Mouse (Mus musculus) embryo, embryonic 11 days (tissue): ENCODE measurements around the gene Tada1.

Experiments used
- DNase-seq: peaks from one replicate; pipeline ENCODE4 v3.0.0-alpha.2; 2015

The Tada1 gene

DNA sequence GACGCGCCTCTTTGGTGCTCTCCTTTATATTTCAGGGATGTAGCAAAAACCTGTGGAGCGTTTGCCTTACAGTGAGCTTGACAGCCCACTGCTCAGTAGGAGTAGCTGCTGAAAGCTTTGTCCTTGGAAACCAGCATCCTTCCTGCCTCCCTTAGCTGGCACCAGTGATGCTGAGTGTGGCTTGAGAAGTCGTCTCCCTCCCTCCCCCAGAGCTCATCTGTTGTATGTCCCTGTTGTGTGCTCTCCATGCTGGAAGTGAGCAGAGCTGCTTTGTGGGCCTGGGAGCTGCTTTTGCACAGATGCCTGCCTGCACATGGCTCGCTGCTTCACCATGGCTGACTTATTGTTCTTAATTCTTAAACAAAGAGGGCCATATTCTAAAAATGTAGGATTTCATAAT is 6.5 kb downstream of the Tada1 start:
- no peak for DNase-seq

DNA sequence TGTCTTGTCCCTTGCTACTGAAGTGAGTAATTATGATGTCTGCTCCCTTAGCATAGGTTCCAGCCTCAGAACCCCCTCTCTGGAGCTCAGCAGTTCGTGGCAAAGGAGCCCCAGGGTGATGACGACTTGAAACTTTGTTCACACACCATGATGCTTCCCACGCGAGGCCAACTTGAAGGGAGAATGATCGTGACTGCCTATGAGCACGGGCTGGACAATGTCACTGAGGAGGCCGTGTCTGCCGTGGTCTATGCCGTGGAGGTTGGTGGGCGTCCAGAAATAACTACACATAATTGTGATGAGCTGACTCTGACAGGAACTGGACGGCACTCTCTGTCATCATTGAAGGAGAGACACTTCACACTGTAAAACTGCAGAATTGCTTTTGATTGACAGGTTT is 9.6 kb downstream of the Tada1 start:
- no peak for DNase-seq

DNA sequence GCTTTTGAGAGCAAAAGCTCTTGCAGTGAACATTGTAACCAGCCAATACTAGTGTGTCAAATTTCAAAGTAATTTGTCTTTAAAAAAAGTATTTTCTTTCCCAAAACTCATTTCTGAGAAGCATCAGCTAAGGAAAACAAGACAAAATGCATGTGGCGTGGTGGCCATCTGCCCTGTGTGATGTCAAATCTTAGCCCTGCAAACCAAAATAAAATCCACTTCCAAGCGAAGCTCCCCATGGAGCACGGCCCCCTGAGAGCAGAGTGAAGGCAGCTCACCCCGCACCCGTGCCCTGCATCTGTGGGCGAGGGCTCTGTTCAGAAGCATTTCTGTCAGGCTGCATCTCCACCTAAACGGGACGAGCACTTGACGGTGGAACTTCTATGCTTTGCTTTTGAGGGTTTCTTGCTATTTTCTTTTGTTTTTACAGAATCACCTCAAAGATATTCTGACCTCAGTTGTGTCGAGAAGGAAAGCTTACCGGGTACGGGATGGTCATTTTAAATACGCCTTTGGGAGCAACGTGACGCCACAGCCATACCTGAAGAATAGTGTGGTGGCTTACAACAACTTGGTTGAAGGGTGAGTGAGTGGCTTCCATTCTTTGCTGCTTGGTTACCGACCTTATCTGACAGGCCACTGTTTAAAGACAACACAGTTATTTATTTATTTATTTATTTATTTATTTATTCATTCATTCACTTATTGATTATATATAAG is 10.7 kb downstream of the Tada1 start:
- no peak for DNase-seq

DNA sequence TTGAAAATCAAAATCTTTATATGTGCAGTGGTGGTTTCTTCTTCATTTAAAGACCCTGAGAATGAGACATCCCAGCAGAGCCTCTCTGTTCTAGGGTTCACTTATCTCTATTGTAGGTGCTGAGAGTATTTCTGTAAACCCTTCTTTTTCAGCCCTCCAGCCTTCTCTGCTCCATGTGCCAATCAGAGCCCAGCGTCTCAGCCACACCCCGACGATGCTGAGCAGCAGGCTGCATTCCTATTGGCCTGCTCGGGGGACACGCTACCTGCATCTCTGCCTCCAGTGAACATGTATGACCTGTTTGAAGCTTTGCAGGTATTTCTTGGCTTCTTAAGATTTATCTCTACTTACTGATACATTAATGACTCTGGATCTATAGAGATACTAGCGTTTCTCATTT is 12.8 kb downstream of the Tada1 start:
- DNase-seq: no peak

DNA sequence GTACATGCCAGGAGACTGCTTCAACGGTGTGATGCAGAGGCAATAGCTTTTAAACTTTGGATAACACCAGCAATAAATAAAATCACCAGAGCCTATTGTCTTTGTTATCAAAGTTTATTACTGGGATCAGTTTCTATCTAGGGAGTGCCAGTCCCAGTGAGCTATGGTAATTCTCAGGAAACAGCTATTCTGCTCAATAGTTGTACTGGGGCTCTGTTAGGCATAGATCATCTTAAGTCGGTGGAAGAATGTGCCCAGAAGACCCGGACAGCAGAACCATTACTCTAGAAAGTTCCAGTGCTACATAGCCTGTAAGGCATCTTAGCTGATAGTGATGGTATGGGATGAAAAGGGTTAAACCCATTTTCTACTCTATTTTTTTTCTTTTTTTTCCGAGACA is 15.9 kb downstream of the Tada1 start:
- DNase-seq: no peak

DNA sequence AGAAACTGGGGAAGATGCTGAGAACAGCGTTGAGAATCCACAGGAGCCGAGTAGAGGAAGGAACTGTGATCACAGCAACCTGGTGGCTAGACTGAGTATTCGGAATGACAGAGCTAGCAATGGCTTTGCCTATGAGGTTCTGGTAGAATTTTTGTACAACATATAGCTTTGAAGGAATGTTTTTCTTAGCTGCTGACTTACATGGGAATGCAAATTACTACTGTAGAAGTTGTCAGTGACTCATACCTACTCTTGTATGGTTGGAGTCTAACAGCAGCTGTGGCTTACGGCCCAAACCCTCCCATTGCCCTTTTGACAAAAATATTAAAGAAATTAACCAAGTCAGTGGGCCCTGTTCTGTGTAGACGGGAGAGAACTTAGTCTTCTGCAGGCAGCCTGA is 16.8 kb downstream of the Tada1 start:
- DNase-seq: no peak

DNA sequence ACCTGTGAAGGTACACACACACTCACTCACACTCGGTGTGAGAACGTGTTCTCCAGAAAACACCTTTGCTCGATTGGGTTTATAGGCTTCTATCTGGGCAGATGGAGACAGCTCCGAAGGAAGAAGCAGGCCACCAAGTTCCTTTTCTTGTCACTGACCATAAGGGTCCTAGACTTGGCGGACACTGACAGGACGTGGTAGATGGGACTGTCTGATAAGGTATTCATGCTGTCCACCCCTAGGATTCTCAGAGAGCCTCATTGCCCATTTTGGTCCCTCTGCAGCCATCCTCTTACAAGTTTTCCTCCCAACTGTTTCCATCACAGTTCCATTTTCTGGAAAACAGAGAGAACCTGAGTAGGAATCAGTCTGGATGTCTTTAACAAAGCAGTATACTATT is 17.5 kb downstream of the Tada1 start:
- no peak for DNase-seq

DNA sequence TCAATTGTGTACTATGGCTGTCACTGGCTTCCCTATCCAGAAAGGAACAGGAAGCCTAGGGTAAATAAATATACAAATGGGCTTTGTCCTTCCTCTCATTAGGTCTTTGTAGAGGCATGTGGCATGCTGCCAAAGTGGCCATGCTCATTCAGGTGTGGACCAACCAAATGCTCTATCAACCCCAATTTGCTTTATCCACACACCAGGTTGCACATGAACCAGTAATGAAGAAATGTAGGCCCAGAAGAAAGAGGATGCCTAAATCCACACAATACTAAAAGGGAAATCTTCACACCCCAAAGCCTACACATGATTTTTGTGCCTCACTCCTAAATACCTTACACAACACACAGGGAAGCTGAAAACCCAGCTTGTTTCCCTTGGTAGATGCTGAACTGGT is 22.6 kb downstream of the Tada1 start:
- no peak for DNase-seq

DNA sequence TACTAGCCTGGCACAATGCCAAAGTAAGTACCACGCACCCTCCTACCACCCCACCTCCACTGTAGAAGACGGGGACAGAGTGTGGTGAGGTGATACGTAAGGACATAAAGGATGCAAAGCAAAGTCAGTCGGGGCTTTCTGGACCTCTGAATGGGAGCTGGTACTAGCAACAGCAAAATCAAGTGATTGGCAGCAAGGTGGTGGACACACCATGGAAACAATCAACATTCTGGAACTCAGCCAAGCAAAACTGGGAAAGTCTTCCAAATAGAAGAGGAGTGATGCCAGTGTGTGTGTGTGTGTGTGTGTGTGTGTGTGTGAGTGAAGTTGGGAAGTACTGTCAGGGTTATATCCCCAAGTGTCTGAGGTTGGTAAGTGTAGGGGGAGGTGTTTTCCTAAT is 23.1 kb downstream of the Tada1 start:
- no peak for DNase-seq

DNA sequence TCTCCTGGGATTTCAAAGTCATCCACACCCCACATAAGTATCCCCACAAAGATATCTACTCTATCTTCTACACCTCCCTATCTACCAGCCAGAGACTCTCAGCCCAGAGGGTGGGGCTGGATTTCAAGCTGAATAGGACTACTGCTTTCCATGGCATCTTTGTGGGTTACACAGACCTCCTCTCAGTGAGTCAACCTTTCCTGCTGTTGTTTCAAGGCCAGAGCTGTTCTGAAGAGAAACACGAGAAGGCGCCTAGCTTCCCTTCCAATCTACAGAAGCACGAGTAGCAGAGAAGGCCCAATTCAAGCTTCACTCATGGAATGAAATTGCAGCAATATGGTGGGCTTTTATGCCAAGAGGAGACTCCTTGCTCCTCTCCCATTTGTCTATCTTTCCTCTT is 24.9 kb downstream of the Tada1 start:
- DNase-seq: no peak

DNA sequence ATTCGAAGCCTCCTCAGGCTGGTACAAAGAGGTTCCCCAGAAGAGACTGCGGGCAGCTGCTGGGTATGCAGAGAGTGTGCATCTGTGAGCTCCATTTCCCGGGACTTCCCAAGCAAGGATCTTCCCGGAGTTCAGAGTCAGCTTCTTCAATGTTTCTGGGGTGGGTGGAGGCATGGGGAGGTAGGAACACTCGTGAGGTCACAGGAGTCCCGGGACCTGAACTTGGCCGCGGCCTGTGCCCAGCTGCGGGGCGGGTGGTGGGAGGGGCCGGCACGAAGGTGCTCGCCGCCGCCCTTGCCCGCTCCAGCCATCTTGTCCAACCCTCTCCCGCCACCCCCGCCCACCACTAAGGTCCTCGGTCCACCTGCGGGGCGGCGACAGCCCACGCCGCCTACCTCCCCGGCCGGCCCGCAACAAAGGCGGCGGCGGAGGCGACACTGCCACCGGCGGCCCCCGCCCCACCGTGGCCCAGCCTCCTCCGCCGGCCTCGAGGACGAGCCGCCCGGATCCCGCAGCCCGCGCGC is 30.3 kb downstream of the Tada1 start:
- peak; percentile 60 for DNase-seq

DNA sequence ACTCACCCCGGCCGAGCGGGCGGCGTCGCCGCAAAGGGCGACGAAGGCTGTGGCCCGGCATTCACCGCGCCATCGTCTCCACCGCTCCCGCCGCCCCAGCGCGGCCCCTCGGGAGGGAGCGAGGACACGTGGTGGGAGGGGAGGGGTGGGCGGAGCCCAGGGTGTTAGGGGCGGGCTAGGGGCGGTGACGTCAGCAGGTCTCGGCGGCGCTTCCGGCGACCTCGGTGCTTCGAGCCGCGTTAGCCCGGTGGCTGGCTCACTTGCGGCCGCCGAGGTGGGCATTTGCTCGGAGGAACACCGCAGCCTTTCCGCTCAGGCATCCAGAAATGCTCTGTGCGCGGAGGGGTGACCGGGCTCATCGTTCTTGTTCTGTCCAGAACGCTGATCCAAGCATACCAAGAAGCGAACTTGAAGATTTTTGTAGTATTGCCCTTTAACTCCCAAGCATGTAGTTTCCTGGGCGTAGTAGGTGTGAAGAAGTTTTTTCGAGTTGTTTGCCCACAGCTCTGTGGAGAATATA is 30.9 kb downstream of the Tada1 start, which contains the start of gene Pogk:
Pogk (minus strand) TSS at position 163 of the 520 bp plus-strand sequence.
- peak; percentile 95 for DNase-seq

DNA sequence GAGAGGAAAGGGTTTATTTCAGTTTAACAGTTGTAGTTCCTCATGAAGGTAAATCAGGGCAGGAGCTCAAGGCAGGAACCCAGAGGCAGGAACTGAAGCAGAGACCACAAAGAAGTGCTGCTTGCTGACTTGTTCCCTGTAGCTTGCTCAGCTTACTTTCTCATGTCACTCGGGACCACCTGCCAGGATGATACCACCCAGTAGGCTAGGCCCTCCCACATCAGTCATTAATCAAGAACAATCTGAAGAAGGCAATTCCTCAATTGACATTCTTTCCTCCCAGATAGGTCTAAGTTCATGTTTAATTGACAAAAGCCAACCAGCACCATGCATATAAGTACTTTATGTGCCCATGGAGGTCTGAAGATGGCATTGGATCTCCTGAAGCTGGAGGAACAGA is 32.6 kb downstream of the Tada1 start:
- DNase-seq: no peak

DNA sequence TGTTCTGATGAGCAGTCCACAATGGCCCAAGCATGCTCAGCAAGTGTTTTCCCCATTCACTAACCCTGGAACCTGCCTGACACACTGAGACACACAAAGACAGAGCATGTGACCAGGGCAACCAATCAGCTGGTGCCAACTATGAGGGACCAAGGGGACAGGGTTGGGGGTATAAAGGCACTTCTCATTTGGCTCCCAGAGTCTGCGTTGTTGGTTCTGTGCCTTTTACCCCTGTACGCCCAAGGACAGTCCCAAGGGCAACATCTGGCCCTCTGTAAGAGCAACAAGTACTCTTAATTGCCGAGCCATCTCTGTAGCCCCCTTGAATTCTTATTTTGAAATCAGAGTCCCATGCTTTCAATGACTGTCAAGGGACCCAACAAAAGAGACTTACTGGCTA is 33.4 kb downstream of the Tada1 start:
- no peak for DNase-seq

DNA sequence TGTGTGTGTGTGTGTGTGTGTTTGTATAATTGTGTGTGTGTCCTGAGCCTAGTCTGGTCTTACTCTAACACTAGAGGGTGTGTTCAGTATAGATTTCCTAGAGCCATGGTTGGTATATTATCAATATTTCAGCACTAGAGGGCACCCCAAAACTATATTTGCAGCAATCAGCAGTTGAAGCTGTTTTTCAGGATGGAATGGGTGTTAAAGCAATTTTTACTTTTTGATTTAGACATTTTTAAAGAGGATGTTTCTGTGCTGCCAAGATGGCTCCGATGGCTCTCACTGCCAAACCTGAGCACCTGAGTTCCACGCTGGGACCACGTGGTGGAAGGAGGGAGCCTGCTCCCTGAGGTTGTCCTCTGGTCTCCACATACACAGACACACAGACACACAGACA is 50.2 kb downstream of the Tada1 start:
- DNase-seq: peak; percentile 32

DNA sequence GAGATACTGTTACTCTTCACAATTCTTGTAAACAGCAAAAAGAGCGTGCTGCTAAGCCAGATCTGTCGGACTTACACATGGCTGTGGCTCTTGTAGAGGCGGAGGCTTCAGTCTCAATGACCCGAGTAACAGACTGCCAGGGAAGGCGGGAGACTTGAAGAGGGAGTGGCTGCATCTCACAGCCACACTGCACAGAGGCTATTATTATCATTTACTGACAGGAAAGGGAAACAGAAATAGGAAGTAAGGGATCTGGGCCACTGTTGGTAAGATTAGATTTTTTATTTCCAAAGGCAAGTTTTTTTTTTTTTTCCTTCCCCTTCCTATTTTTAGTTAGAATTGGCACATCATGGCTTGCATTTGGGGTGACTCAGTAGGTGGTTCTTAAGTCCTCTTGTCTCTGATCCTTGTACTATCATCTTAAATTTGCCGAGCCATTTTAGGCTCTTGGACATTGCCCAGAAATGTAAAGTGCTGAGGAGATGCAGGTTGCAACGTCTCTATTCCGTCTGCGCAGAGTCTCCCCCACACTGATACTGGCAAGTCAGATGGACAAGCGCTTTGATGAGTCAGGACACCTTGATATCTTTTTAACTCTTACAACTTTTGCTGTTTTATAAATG is 51.0 kb downstream of the Tada1 start:
- no peak for DNase-seq

DNA sequence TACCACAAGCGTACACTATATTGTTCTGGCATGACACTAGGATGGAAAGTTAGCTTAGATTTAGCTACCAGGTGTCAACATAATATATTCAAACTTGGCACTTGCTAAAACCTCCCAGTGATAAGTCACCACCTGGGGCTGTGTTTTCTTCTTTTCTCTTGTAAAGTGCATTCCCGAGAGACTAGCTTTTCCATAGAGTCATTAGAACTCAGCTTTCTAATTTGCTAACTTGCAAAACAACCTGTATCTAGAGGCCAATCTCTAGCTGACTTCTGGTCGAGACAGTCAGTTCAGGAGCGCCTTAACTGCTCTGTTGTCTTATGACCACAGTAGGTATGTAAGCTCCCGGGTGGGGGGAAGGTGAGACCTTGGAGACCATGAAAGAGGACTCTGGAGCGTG is 60.5 kb downstream of the Tada1 start:
- DNase-seq: no peak

DNA sequence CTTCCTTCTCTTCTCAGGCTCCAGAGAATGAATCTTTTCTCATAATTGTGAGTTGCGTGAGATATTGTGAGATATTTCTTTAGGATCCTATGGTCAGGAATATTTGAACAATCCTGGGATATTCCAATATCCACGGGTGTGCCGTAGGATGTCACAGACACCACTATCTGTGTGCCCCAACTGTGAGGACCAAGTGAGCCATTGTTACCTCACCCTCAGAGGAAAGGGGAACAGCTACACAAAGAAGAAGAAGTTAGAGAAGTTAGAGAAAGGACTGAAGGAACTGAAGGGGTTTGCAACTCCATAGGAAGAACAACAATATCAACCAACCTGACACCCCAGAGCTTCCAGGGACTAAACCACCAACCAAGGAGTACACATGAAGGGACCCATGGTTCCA is 63.1 kb downstream of the Tada1 start:
- DNase-seq: no peak
